Mouse (Mus musculus) stomach, embryonic 14.5 days (tissue): ENCODE results near the gene Gsta4. TPM values are rescaled to one million over a fixed set of nuclear protein-coding genes. Genes with fewer than 3 reads are reported as not detected.
"Not testable (repeated sequence)": the region's sequence is repeated elsewhere in the genome, so short reads cannot be mapped to it uniquely, and the experiment has no call there.

Experiments
- ATAC-seq: fragments of 200-750 bp; cut with Nextera tagmentation; 2 replicates; pipeline ENCODE4 v1.8.0; 2017; ENCODE audit warnings: low read depth, moderate TSS enrichment; ENCODE audit not compliant: insufficient number of reproducible peaks, insufficient read depth, low FRiP score
- H3K27ac ChIP-seq: fragments of 300-500 bp; sonication (generic); 2 replicates; pipeline ENCODE4 v1.5.1; 2014; ENCODE audit warnings: mild to moderate bottlenecking, low read length, moderate library complexity, mixed read lengths
- H3K27me3 ChIP-seq: fragments of 300-500 bp; sonication (generic); 2 replicates; pipeline ENCODE4 v1.6.1; 2014; ENCODE audit warnings: low read length, control low read depth, mixed read lengths; ENCODE audit not compliant: control insufficient read depth, insufficient read depth
- H3K36me3 ChIP-seq: fragments of 300-500 bp; sonication (generic); 2 replicates; pipeline ENCODE4 v1.6.1; 2014; ENCODE audit warnings: mild to moderate bottlenecking, control low read depth, low read length, moderate library complexity, mixed read lengths; ENCODE audit not compliant: control insufficient read depth, insufficient read depth
- H3K4me1 ChIP-seq: fragments of 300-500 bp; sonication (generic); 2 replicates; pipeline ENCODE4 v1.6.1; 2014; ENCODE audit warnings: low read length, control low read depth, mixed read lengths; ENCODE audit not compliant: control insufficient read depth, insufficient read depth
- H3K4me2 ChIP-seq: fragments of 300-500 bp; sonication (generic); replicated peaks from 2 replicates; pipeline ENCODE4 v1.6.1; 2014; ENCODE audit warnings: low read depth, low read length, control low read depth
- H3K4me3 ChIP-seq: fragments of 300-500 bp; sonication (generic); 2 replicates; pipeline ENCODE4 v1.5.1; 2014; ENCODE audit warnings: low read depth, low read length, control low read depth
- H3K9ac ChIP-seq: fragments of 300-500 bp; sonication (generic); replicated peaks from 2 replicates; pipeline ENCODE4 v1.6.1; 2014; ENCODE audit warnings: low read depth, mild to moderate bottlenecking, control low read depth, low read length, moderate library complexity, mixed read lengths
- H3K9me3 ChIP-seq: fragments of 300-500 bp; sonication (generic); 2 replicates; pipeline ENCODE4 v1.6.1; 2016; ENCODE audit warnings: low read depth, low read length, control low read depth; ENCODE audit not compliant: control insufficient read depth
- WGBS: fragments of 180-500 bp; shearing (Covaris S2); extraction: QIAGEN DNeasy Blood & Tissue Kit; methylation state at CpG from one replicate; pipeline ENCODE4 v1.1.7; 2014; 5-methylcytosine and 5-hydroxymethylcytosine counted together
- polyA plus RNA-seq: library from polyadenylated mRNA; unstranded; fragments of >200 nt; fragmentation: Nextera tagmentation; extraction: Ambion mirVana; gene quantifications from 2 replicates; pipeline ENCODE4 v1.2.1, GENCODE M21; 2014

Gene Gsta4
- polyA plus RNA-seq, 1 experiment from 2014 or later, result 492 TPM

DNA sequence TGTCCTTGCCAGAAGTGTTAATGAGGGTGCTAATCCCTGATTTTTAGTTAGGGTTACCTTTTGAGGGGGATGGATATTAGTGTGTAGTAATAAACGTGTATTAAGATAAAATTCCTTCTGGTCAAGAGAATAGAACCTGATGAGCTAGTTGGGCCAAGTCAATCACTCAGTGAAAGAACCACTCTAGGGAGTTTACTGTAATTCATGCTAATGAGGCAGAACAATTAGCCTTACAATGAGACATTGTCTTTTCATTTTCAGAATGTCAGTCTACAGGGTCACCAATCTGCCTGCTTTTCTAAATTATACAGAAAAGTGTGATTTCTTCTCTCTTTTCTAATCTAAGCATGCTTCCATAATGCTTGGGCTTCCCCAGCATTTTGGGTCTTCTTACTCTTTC is 8.6 kb upstream of the Gsta4 start:
- Histone ChIP-seq H3K27ac (no peak overlapping the region), H3K4me3 (no peak overlapping the region), H3K9ac (no peak overlapping the region), H3K4me2 (no peak overlapping the region), H3K9me3 (no peaks in the 10 kb centered on the region), H3K36me3 (no peaks in the 10 kb centered on the region), H3K4me1 (0 out of 2 replicates have a peak, but pooled peaks cover 4% of the 10 kb centered on the region), H3K27me3 (no peaks in the 10 kb centered on the region)
- WGBS, result 64% methylated on average over 1 of the region's 1 CpGs
- no peak for ATAC-seq

GRCm38 (mm10) chr9:78174925-78175276 is 7.7 kb upstream of the Gsta4 start:
- H3K9me3 ChIP-seq, H3K27ac ChIP-seq, H3K4me2 ChIP-seq, ATAC-seq, H3K4me3 ChIP-seq, H3K27me3 ChIP-seq, H3K36me3 ChIP-seq, H3K9ac ChIP-seq, H3K4me1 ChIP-seq: not testable (repeated sequence)
- WGBS, result 36% methylated on average over 3 of the region's 3 CpGs

DNA sequence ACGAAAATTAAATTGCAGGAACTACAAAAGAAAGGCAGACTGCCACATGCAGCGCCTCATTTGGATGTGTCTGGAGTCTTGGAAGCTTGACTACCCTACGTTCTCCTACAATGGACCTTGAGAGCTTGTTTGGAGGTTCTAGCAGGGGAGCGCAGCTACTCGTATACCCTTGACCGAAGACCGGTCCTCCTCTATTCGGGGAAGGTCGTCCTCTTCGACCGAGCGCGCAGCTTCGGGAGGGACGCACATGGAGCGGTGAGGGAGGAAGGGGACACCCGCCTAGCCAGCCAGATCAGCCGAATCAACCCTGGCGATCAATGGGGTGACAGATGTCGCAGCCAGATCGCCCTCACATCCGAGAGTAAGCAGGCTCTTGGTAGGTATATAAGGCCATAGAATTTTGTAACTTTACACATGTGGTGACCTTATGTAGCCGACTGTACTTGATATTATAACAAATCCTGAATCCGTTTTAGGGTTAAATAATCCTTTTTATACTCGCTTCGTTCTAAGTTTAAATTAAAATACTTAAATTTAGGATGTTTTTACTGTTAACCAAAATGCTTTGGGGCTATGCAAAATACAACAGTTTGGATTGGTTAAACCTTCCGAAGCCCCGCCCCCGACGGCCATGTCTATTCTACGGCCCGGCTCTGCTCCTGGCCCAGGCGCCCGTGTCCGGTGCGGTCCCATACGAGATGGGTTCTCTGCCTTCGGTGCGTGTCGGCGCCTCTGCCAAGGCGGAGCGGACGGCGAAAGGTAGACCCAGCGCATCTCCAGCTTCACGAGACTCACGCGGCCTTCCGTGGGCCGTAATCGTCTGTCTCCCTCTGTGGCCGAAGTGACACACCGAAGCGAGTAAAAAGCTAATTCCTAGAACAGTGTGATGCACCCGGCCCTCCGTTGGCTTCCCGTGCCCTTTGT is 7.0 kb upstream of the Gsta4 start:
- H3K9ac ChIP-seq, result peak overlapping the region; percentile 34
- no peaks in the 10 kb centered on the region for H3K9me3 ChIP-seq
- peak overlapping the region; percentile 96 for H3K27ac ChIP-seq
- no peaks in the 10 kb centered on the region for H3K27me3 ChIP-seq
- H3K4me1 ChIP-seq, result 0 out of 2 replicates have a peak, but pooled peaks cover 4% of the 10 kb centered on the region
- no peaks in the 10 kb centered on the region for H3K36me3 ChIP-seq
- under 1% methylated on average over 49 of the region's 58 CpGs for WGBS
- peak overlapping the region; percentile 45 for H3K4me2 ChIP-seq
- peak overlapping the region; percentile 41 for H3K4me3 ChIP-seq
- ATAC-seq, result peak; percentile 98

DNA sequence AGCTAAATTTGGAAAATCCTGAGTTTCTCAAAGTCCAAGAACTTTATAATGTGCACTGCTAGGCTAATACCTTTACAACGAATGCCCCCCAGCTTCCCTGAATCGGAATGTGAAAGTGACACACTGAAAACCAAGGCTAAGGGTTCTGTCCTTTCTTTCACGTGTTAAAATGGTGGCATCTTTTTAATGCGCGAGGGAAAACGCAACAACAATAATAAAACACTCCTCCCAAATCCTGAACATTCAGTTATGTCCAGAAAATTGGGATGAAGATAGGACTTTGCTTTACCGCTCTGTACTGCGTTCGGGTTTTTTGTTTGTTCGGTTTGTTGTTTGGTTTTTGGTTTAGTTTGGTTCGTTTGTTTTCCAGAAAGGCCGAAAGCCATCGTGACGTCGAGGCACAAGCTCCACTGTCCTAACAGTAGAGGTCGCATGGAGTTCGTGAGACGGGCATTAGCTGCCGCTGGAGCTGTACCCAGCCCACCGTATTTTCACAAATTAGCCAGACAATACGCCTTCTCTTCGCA is 6.3 kb upstream of the Gsta4 start:
- Histone ChIP-seq H3K36me3 (no peaks in the 10 kb centered on the region), H3K9me3 (no peaks in the 10 kb centered on the region), H3K4me1 (0 out of 2 replicates have a peak, but pooled peaks cover 4% of the 10 kb centered on the region), H3K9ac (peak overlapping the region; percentile 34), H3K27me3 (no peaks in the 10 kb centered on the region), H3K4me3 (peak overlapping the region; percentile 41), H3K4me2 (peak overlapping the region; percentile 45), H3K27ac (peak overlapping the region; percentile 96)
- under 1% methylated on average over 22 of the region's 22 CpGs for WGBS
- peak; percentile 71 for ATAC-seq

DNA sequence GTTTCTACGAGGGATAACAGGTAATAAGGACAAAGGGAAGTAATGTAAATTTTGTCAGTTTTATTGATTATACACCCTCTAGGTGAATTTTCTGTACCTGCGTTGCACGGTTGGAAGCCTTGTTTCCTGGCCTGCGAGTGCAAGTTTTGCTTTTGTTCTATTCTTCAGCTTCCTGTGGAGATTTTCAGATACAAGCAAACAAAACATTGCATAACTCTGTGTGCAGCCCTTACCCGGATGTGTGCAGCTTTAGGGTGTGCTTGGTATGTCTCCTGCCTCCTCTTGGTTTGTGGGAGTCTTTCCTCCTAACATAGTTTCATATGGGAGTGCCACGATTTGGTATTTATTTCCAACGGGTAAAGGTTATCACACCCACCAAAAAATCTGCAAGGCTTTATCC is 5.7 kb upstream of the Gsta4 start:
- Histone ChIP-seq H3K27ac (peak overlapping the region; percentile 96; the same call in 1 of the 2 replicates), H3K4me3 (peak overlapping the region; percentile 41), H3K9ac (peak overlapping the region; percentile 34; the same call in 1 of the 2 replicates), H3K36me3 (no peaks in the 10 kb centered on the region), H3K4me2 (peak overlapping the region; percentile 45), H3K4me1 (0 out of 2 replicates have a peak, but pooled peaks cover 4% of the 10 kb centered on the region), H3K9me3 (no peaks in the 10 kb centered on the region), H3K27me3 (no peaks in the 10 kb centered on the region)
- WGBS, result 18% methylated on average over 7 of the region's 7 CpGs
- no peak for ATAC-seq

DNA sequence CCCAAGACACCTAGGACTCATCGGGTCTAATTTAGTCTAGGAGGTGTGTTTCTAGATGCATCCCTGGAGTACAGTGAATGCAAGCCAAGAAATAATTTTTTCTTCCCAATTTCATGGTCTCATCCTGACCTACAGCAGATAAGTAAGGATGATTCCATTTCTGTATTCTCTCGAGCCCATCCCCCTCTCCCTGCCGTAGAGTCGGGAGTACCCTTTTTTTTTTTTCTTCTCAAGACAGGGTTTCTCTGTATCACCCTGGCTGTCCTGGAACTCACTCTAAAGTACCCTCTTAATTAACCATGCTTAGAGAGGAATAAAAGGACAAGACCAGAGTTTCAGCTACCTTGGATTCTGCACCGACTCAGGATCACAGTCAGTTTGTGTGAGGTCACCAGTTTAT is 4.4 kb upstream of the Gsta4 start:
- Histone ChIP-seq H3K36me3 (no peaks in the 10 kb centered on the region), H3K4me2 (no peak overlapping the region), H3K9me3 (no peaks in the 10 kb centered on the region), H3K27me3 (no peaks in the 10 kb centered on the region), H3K4me1 (0 out of 2 replicates have a peak, but pooled peaks cover 4% of the 10 kb centered on the region), H3K27ac (no peak overlapping the region), H3K4me3 (no peak overlapping the region), H3K9ac (no peak overlapping the region)
- no peak for ATAC-seq
- 77% methylated on average over 5 of the region's 5 CpGs for WGBS

DNA sequence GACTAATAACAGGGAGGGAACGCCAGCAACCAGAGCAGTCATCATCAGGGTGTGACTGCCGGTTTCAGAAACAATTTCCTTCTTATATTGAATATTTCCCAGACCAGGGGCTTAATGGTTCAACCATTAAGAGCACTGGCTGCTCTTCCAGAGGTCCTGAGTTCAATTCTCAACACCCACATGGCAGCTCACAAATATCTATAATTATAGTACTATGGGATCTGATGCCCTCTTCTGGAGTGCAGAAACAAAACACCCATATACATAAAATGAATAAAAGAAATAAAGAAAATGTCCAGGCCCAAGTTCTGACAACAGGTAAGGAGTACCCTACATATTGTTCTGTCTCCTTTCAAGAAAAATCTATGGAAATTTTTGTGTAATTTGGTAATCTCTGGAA is 3.5 kb upstream of the Gsta4 start:
- H3K27ac ChIP-seq, result no peak overlapping the region
- WGBS, result 70% methylated on average over 2 of the region's 2 CpGs

GRCm38 (mm10) chr9:78185686-78186085 is 3.1 kb downstream of the Gsta4 start:
- Histone ChIP-seq H3K36me3 (no peaks in the 10 kb centered on the region), H3K4me3 (no peak overlapping the region), H3K9me3 (no peaks in the 10 kb centered on the region), H3K9ac (no peak overlapping the region), H3K27me3 (no peaks in the 10 kb centered on the region), H3K4me1 (peaks cover under 1% of the 10 kb centered on the region; the same call in 1 of the 2 replicates), H3K4me2 (no peak overlapping the region), H3K27ac (no peak overlapping the region)
- no peak for ATAC-seq
- WGBS, result 81% methylated on average over 9 of the region's 9 CpGs

More for the DNA sequence above, 3.5 kb upstream of the Gsta4 start:
- Histone ChIP-seq H3K4me1 (0 out of 2 replicates have a peak, but pooled peaks cover 4% of the 10 kb centered on the region), H3K4me3 (no peak overlapping the region), H3K4me2 (no peak overlapping the region), H3K27me3 (no peaks in the 10 kb centered on the region), H3K9me3 (no peaks in the 10 kb centered on the region), H3K9ac (no peak overlapping the region), H3K36me3 (no peaks in the 10 kb centered on the region)
- no peak for ATAC-seq
